Mouse (Mus musculus): Measurements from ENCODE around the gene Gm45711. TPM values are rescaled to one million over a fixed set of nuclear protein-coding genes. Genes with fewer than 3 reads are reported as not detected.
A peak's percentile ranks its signal among the peaks of the same experiment; 100 is the strongest.

The Gm45711 gene
- polyA plus RNA-seq, 1 experiment from 2014 or later = not detected

DNA sequence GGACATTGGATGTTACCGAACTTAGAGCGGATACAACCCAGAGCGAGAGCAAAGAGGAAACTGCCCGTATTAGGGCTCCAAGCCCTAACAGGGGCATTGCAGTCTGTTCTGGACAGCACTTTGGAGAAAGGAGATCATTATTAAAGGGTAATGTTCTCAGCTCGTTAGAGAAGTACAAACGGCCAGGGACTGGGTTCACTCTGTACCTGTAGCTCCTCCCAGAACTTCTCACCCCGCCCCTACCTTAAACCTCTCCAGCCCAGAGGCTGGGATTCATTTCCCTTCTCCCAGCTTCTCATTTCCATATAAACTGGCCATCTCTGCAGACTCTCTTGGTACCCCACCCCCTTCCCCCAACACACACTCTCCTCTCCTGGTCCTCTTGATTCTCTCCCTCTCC, 58.4 kb downstream of the Gm45711 start:
- peak overlapping the region; percentile 89 for H3K27ac ChIP-seq (replicated peaks)
- no peak for ATAC-seq (ENCODE audit: insufficient number of reproducible peaks, low FRiP score, low TSS enrichment, low read depth)
- peaks cover 28% of the 10 kb centered on the region for H3K4me1 ChIP-seq
- H3K36me3 ChIP-seq = no peaks in the 10 kb centered on the region
- H3K27me3 ChIP-seq = no peaks in the 10 kb centered on the region
- H3K9ac ChIP-seq = peak overlapping the region; percentile 65
- H3K9me3 ChIP-seq (replicated peaks) = no peaks in the 10 kb centered on the region
- WGBS = 0% methylated on average over 7 of the region's 7 CpGs
- H3K4me2 ChIP-seq (replicated peaks) = peak overlapping the region; percentile 80
- H3K4me3 ChIP-seq (replicated peaks) = peak overlapping the region; percentile 77

DNA sequence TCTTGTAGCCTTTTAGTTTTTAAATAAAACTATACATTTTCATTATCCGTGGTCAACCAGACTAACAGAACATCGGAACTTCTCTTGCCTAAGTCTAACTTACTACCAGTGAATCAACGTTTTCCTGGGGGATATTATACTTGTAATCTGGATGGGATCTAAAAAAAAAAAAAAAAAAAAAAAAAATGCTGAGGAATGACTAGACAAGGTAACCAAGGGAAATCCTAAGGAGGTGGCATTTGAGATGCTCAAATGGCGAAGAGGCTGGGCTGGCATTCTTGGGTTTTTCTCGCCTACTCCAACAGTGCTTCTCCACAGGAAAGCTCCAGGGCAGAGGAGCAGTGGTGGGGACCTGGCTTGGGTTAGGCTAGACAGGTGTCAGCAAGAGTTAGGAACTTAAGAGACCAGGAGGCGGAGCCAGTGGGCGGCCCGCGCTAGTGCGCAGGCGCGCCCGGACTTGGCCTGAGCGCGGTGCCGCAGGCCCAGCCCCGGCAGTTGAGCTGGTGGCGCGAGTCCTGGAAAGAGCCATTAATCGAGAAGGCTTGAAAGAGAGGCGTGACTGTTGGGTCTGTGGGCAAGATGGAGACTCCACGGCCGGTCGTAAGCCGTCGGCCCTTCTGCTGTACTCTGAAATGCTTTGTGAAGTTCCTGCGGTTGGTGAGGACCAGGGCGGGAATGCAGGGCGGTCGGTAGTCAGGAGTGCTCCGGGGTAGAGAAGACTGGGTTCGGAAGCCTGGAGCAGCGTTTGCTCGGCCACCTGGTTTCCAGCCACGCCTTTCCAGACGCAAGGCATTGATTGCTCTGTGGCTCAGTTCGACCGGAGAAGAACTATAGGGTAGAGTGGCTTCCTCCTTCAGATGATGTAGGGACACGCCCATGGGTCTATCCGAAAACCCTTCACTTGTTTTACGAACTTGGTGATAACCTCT, 59.2 kb downstream of the Gm45711 start, which contains the start of gene Cklf:
Cklf (plus strand) TSS at position 423 of the 929 bp plus-strand sequence.
- Histone ChIP-seq H3K4me1 (peaks cover 28% of the 10 kb centered on the region), H3K27ac (replicated peaks) (peak within 1 kb of the TSS; percentile 89), H3K9ac (peak within 1 kb of the TSS; percentile 65), H3K36me3 (no peaks in the 10 kb centered on the region), H3K4me2 (replicated peaks) (peak within 1 kb of the TSS; percentile 80), H3K27me3 (no peaks in the 10 kb centered on the region), H3K9me3 (replicated peaks) (no peaks in the 10 kb centered on the region), H3K4me3 (replicated peaks) (peak within 1 kb of the TSS; percentile 77)
- 4% methylated on average over 41 of the region's 41 CpGs for WGBS
- ATAC-seq (ENCODE audit: insufficient number of reproducible peaks, low FRiP score, low TSS enrichment, low read depth) = peak; percentile 74

DNA sequence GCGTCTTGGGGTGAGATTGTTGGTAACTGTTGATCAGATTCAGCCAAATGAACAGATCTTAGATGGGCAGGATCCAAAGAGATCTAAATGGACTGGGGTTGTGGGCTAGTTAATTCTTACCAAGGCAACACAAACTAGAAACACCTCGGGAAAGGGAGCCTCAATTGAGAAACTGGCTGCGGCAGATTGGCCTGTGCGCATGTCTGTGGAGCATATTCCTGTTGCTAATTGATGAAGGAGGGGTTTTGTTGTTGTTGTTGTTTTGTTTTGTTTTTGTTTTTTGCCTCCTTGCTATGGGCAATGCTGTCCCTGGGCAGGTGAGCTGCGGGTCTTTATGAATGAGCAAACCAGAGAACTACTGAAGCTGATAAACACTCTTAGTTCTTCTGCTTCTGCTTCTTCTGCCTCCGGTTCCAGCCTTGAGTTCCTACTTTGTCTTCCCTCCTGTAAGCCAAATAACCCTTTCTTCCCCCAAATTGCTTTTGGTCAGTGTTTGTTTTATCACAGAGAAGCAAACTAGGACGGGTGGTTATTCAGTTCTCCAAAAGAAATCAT, 60.4 kb downstream of the Gm45711 start:
- no peak overlapping the region for H3K27ac ChIP-seq (replicated peaks)
- no peak for ATAC-seq (ENCODE audit: insufficient number of reproducible peaks, low FRiP score, low TSS enrichment, low read depth)
- 84% methylated on average over 7 of the region's 7 CpGs for WGBS

DNA sequence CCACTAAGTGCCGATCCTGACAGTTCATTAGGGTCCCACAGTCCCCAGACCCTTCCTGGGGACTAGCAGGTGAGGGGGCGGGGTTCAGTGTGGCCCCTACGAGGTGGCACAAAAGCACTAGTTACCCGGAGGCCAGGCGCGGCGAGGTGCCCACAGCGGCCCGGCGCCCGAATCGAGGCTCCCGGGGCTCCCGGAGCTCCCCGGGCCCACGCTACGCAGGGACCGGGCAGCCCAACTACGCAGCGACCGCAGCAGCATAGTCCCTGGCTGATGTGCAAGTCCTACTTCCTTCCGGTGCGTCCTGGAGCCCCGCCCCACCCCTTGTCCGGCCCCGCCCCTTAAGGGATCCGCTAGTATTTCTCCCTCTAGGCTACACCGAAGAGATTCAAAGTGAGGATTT, 61.6 kb downstream of the Gm45711 start, which contains the start of gene Tk2:
Tk2 (minus strand) TSS at position 283 of the 400 bp plus-strand sequence.
- peak within 1 kb of the TSS; percentile 68 for H3K27ac ChIP-seq (replicated peaks)
- peak; percentile 87 for ATAC-seq (ENCODE audit: insufficient number of reproducible peaks, low FRiP score, low TSS enrichment, low read depth)

More for the DNA sequence above, 60.4 kb downstream of the Gm45711 start:
- Histone ChIP-seq H3K36me3 (no peaks in the 10 kb centered on the region), H3K9me3 (replicated peaks) (no peaks in the 10 kb centered on the region), H3K4me1 (peaks cover 28% of the 10 kb centered on the region), H3K9ac (no peak overlapping the region), H3K4me2 (replicated peaks) (no peak overlapping the region), H3K4me3 (replicated peaks) (no peak overlapping the region), H3K27me3 (no peaks in the 10 kb centered on the region)

DNA sequence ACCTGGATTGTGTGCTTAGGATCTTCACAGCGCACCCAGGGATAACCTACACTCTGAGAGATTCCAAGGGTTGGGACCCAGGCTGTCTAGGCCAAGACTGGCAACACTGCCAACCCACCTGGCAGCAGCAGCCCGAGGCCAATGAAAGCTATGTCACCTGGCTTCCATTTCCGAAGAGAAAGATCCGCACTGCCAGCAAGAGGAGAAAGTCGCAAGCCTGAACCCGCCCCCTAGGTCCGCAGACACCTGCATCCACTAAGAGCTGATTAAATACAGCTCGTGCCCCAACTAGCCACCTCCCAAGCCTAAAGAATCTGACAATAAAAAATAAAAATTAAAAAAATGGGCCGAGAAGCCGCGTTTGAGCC, 62.0 kb downstream of the Gm45711 start:
- Histone ChIP-seq H3K4me1 (peaks cover 28% of the 10 kb centered on the region), H3K27me3 (no peaks in the 10 kb centered on the region), H3K27ac (replicated peaks) (peak overlapping the region; percentile 68; the same call in 1 of the 2 replicates), H3K9me3 (replicated peaks) (no peaks in the 10 kb centered on the region), H3K9ac (peak overlapping the region; percentile 60), H3K4me2 (replicated peaks) (peak overlapping the region; percentile 78), H3K4me3 (replicated peaks) (peak overlapping the region; percentile 97), H3K36me3 (0 out of 2 replicates have a peak, but pooled peaks cover 5% of the 10 kb centered on the region)
- WGBS = 1% methylated on average over 11 of the region's 11 CpGs
- ATAC-seq (ENCODE audit: insufficient number of reproducible peaks, low FRiP score, low TSS enrichment, low read depth) = no peak

More for the DNA sequence above, 61.6 kb downstream of the Gm45711 start, which contains the start of gene Tk2:
- H3K36me3 ChIP-seq = 0 out of 2 replicates have a peak, but pooled peaks cover 5% of the 10 kb centered on the region
- peaks cover 28% of the 10 kb centered on the region for H3K4me1 ChIP-seq
- H3K27me3 ChIP-seq = no peaks in the 10 kb centered on the region
- peak within 1 kb of the TSS; percentile 97 for H3K4me3 ChIP-seq (replicated peaks)
- H3K9ac ChIP-seq = peak within 1 kb of the TSS; percentile 60
- WGBS = under 1% methylated on average over 28 of the region's 28 CpGs
- H3K4me2 ChIP-seq (replicated peaks) = peak within 1 kb of the TSS; percentile 78
- H3K9me3 ChIP-seq (replicated peaks) = no peaks in the 10 kb centered on the region

DNA sequence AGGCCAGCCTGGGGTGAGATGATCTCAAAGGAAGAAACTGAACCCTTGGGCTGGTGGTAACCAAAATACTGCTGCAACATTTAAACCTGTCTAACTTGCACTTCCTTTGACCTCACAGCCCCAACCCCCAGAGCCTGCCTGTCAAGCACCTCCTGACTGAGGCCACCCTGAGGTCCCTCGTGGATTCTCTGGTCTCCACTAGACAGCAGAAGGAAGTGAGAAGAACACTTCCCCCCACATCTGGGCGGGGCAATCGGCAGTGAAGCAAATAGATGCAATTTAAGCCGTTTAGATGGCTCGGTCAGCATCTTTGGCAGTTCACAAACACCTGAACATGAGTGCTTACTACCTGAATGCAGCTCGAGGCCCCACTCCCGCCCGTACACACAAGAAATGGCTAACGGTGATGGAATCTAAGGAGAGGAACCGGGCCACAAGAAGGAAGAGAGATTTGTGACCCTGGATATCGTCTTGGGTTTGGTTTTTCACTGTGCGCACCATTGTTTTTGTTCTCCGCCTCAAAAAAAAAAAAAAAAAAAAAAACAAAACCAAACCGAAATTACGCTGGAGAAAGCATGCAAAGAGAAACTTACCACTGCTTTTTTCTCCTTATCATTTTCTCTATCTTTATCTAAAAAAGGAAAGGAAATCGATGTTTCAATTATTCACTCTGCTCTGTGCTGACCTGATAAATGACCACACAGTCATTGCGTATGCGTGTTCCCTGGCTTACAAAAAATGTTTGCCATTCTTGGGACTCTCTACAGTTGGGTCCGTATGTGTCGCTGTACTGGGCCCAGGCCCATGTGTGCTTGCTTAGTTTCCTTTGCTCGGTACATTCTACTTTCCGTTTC, 62.6 kb downstream of the Gm45711 start:
- Histone ChIP-seq H3K27me3 (no peaks in the 10 kb centered on the region), H3K4me2 (replicated peaks) (peak overlapping the region; percentile 78), H3K9ac (peak overlapping the region; percentile 60; the same call in 1 of the 2 replicates), H3K27ac (replicated peaks) (no peak overlapping the region), H3K9me3 (replicated peaks) (no peaks in the 10 kb centered on the region), H3K4me3 (replicated peaks) (peak overlapping the region; percentile 97), H3K36me3 (0 out of 2 replicates have a peak, but pooled peaks cover 7% of the 10 kb centered on the region), H3K4me1 (peaks cover 28% of the 10 kb centered on the region)
- WGBS = 67% methylated on average over 22 of the region's 22 CpGs
- ATAC-seq (ENCODE audit: insufficient number of reproducible peaks, low FRiP score, low TSS enrichment, low read depth) = no peak

DNA sequence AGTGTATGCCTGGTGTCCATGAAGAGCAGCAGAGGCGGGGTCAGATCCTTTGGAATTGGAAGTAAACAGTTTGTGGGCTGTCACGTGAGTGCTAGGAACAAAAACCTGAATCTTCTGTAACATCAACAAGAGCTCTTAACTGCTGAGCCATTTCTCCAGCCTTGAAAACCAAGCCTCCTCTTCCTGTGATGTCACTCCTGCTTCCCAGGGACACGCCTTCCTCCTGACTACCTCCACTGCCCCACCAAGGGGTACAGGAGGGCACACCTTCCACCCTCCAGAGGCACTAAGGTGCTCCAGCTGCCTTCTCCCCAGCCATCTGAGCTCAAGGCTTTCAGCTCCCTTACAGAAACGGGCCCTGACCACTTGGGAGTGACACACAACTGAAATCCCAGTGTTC, 63.3 kb downstream of the Gm45711 start:
- Histone ChIP-seq H3K27ac (replicated peaks) (no peak overlapping the region), H3K4me2 (replicated peaks) (no peak overlapping the region), H3K9ac (no peak overlapping the region), H3K4me1 (peaks cover 27% of the 10 kb centered on the region), H3K9me3 (replicated peaks) (no peaks in the 10 kb centered on the region), H3K4me3 (replicated peaks) (no peak overlapping the region), H3K36me3 (peaks cover 12% of the 10 kb centered on the region; the same call in 1 of the 2 replicates), H3K27me3 (no peaks in the 10 kb centered on the region)
- WGBS = 78% methylated on average over 4 of the region's 4 CpGs
- ATAC-seq (ENCODE audit: insufficient number of reproducible peaks, low FRiP score, low TSS enrichment, low read depth) = no peak

DNA sequence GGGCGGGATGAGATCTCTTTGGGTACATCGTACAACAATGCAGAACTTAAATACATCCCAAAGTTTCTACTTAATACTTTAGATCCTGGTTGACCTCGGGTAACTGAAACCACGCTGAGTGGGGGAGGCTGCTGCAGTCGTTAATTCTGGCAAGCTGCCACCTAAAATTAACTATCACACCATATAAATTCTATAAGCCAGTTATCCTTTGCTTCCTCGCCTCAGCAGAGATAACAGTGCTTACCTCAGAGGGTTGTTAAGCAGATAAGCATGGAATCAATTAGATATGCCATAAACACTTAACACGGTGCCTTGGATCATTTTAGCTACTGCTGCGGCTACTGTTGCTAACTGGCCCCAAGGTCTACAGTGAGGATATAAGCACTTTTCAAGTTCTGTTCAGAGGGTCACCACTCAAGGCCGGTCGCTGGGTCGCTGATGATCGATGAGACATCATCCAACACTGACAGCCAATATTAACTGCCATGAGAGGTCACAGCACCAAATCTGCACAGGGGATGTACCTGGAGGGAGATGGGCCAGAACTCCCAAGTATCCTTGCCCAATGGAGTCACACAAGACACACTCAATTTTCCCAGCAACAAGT, 67.7 kb downstream of the Gm45711 start:
- Histone ChIP-seq H3K27me3 (no peaks in the 10 kb centered on the region), H3K4me2 (replicated peaks) (no peak overlapping the region), H3K9ac (no peak overlapping the region), H3K4me3 (replicated peaks) (no peak overlapping the region), H3K36me3 (peaks cover 44% of the 10 kb centered on the region), H3K4me1 (peaks cover 6% of the 10 kb centered on the region; the same call in 1 of the 2 replicates), H3K27ac (replicated peaks) (no peak overlapping the region), H3K9me3 (replicated peaks) (no peaks in the 10 kb centered on the region)
- 66% methylated on average over 12 of the region's 12 CpGs for WGBS
- no peak for ATAC-seq (ENCODE audit: insufficient number of reproducible peaks, low FRiP score, low TSS enrichment, low read depth)

DNA sequence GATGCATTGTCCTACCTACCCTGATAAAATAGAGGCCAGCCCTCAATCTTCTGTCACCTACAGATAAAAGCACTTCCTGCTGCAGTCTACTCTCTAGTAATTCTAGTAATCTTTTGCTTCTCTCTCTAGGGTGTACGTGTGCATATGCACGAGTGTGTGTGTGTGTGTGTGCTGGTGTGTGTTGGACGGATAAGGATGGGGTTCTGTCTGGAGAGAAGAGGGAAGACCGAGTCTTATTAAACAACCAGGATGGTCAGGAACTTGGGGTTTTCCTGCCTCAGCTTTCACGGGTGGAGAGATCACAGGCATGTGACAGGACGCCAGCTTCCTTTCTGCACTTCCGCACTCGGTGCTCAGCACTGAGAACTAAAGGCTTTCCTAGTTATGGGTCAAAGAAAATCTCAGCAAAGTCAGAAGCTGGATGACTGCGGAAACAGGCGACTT, 70.4 kb downstream of the Gm45711 start:
- Histone ChIP-seq H3K27me3 (no peaks in the 10 kb centered on the region), H3K27ac (replicated peaks) (no peak overlapping the region), H3K9ac (no peak overlapping the region), H3K9me3 (replicated peaks) (no peaks in the 10 kb centered on the region), H3K4me2 (replicated peaks) (no peak overlapping the region), H3K36me3 (peaks cover 60% of the 10 kb centered on the region), H3K4me3 (replicated peaks) (no peak overlapping the region), H3K4me1 (no peaks in the 10 kb centered on the region)
- 82% methylated on average over 10 of the region's 10 CpGs for WGBS
- no peak for ATAC-seq (ENCODE audit: insufficient number of reproducible peaks, low FRiP score, low TSS enrichment, low read depth)

DNA sequence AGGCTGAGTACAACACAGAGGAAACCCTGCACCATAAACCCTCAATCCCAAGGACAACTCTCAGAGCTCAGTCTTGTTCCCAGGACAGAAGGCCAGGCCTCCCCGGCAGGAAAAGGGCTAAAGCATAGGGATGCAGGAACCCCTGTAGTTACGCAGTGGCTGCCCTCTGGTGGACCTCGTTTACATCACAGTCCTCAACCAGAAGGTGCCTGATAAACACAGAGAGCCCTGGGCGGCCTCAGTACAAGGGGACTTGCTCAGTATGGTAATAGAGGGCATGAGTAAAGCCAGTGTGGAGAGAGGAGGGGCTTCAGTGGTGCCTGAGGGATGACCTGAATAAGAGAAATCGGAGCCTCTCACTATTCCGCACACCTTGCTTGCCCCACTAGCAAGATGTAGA, 75.3 kb downstream of the Gm45711 start:
- Histone ChIP-seq H3K9ac (no peak overlapping the region), H3K4me1 (no peaks in the 10 kb centered on the region), H3K36me3 (peaks cover 81% of the 10 kb centered on the region), H3K4me2 (replicated peaks) (no peak overlapping the region), H3K4me3 (replicated peaks) (no peak overlapping the region), H3K27me3 (no peaks in the 10 kb centered on the region), H3K27ac (replicated peaks) (no peak overlapping the region), H3K9me3 (replicated peaks) (no peaks in the 10 kb centered on the region)
- ATAC-seq (ENCODE audit: insufficient number of reproducible peaks, low FRiP score, low TSS enrichment, low read depth) = no peak
- 43% methylated on average over 6 of the region's 6 CpGs for WGBS

Data from embryonic facial prominence, embryonic 15.5 days (tissue).